Mouse (Mus musculus) intestine, embryonic 14.5 days (tissue): ENCODE results near the gene Rgp1. TPM values are rescaled to one million over a fixed set of nuclear protein-coding genes. Genes with fewer than 3 reads are reported as not detected.
A peak's percentile ranks its signal among the peaks of the same experiment; 100 is the strongest.

ENCODE experiments used
- ATAC-seq: fragments of 200-750 bp; cut with Nextera tagmentation; replicated peaks from 2 replicates; pipeline ENCODE4 v1.8.0; 2017; ENCODE audit warnings: low read depth, moderate number of reproducible peaks, moderate TSS enrichment, moderate library complexity; ENCODE audit not compliant: low FRiP score, low TSS enrichment
- DNase-seq: peaks from one replicate; pipeline ENCODE4 v3.0.0-alpha.2; 2018; ENCODE audit warnings: low spot score
- H3K27ac ChIP-seq: fragments of 300-500 bp; sonication (generic); 2 replicates; pipeline ENCODE4 v1.5.1; 2014; ENCODE audit warnings: low read depth, mild to moderate bottlenecking, control low read depth
- H3K27me3 ChIP-seq: fragments of 300-500 bp; sonication (generic); replicated peaks from 2 replicates; pipeline ENCODE4 v1.6.1; 2014; ENCODE audit warnings: low read length, control low read depth; ENCODE audit not compliant: control insufficient read depth, insufficient read depth
- H3K36me3 ChIP-seq: fragments of 300-500 bp; sonication (generic); 2 replicates; pipeline ENCODE4 v1.6.1; 2014; ENCODE audit warnings: low read length, control low read depth; ENCODE audit not compliant: control insufficient read depth, insufficient read depth
- H3K4me1 ChIP-seq: fragments of 300-500 bp; sonication (generic); replicated peaks from 2 replicates; pipeline ENCODE4 v1.6.1; 2014; ENCODE audit warnings: low read length, control low read depth, mixed read lengths; ENCODE audit not compliant: control insufficient read depth, insufficient read depth
- H3K4me2 ChIP-seq: fragments of 300-500 bp; sonication (generic); 2 replicates; pipeline ENCODE4 v1.6.1; 2014; ENCODE audit warnings: low read length
- H3K4me3 ChIP-seq: fragments of 300-500 bp; sonication (generic); 2 replicates; pipeline ENCODE4 v1.5.1; 2014; ENCODE audit warnings: low read depth, low read length, control low read depth, mixed read lengths
- H3K9ac ChIP-seq: fragments of 300-500 bp; sonication (generic); 2 replicates; pipeline ENCODE4 v1.6.1; 2014; ENCODE audit warnings: mild to moderate bottlenecking, low read length
- H3K9me3 ChIP-seq: fragments of 300-500 bp; sonication (generic); 2 replicates; pipeline ENCODE4 v1.6.1; 2016; ENCODE audit warnings: low read length, control low read depth; ENCODE audit not compliant: control insufficient read depth
- WGBS: fragments of 180-500 bp; shearing (Covaris S2); extraction: QIAGEN DNeasy Blood & Tissue Kit; methylation state at CpG from one replicate; pipeline ENCODE4 v1.1.7; 2014; 5-methylcytosine and 5-hydroxymethylcytosine counted together
- polyA plus RNA-seq: library from polyadenylated mRNA; unstranded; fragments of >200 nt; fragmentation: Nextera tagmentation; extraction: Ambion mirVana; gene quantifications from 2 replicates; pipeline ENCODE4 v1.2.1, GENCODE M21; 2014

Gene Rgp1
- polyA plus RNA-seq, 1 experiment from 2014 or later = 29.7 TPM

DNA sequence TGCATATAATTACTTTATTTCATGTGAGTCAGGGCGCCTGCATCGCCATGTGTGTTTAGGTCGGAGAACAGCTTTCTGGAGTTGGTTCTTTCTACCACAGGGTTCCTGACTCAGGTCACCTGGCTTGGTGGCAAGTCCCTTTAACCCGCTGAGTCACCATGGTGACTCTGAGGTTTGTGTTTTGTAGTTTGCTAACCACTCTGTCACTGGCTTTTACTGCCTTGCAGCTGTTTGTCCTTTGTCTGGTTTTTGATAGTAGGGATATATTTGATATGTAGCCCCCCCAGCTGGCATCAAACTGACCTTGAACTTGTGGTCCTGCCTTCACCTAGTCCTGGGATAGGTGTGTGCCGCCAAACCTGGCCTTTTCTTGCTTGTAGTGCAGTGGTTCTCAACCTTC lies 3.7 kb downstream of the Rgp1 start:
- H3K36me3 ChIP-seq = peaks cover 41% of the 10 kb centered on the region
- H3K4me3 ChIP-seq = no peak overlapping the region
- DNase-seq (peak; percentile 34), ATAC-seq (no peak)
- no peaks in the 10 kb centered on the region for H3K9me3 ChIP-seq
- no peak overlapping the region for H3K9ac ChIP-seq
- no peaks in the 10 kb centered on the region for H3K27me3 ChIP-seq
- peaks cover 15% of the 10 kb centered on the region for H3K4me1 ChIP-seq
- 89% methylated on average over 5 of the region's 5 CpGs for WGBS
- H3K27ac ChIP-seq = no peak overlapping the region
- no peak overlapping the region for H3K4me2 ChIP-seq

DNA sequence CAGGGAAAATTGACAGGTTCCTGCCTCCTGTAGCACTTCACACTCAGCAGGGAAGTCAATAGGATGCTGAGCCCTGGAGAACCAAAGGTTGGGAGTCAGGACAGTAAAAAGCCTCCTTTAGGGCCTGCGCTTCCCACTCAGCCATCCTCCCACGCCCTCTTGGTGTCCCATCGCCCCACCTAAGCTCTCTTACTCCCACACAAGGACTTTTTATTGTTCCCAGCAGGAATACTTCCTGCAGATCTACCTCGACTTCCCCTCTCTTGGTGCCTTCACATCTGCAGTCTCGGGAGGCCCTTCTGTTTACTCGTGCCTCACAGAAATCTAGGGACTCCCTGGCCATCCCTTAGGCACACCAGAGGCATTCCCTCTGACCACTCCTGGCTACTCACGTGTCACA lies 4.9 kb downstream of the Rgp1 start:
- Histone ChIP-seq H3K9ac (no peak overlapping the region), H3K27me3 (no peaks in the 10 kb centered on the region), H3K27ac (no peak overlapping the region), H3K36me3 (peaks cover 41% of the 10 kb centered on the region), H3K9me3 (no peaks in the 10 kb centered on the region), H3K4me2 (no peak overlapping the region), H3K4me1 (peaks cover 8% of the 10 kb centered on the region), H3K4me3 (no peak overlapping the region)
- WGBS = 65% methylated on average over 7 of the region's 7 CpGs
- no peak for ATAC-seq
- DNase-seq = peak; percentile 29

DNA sequence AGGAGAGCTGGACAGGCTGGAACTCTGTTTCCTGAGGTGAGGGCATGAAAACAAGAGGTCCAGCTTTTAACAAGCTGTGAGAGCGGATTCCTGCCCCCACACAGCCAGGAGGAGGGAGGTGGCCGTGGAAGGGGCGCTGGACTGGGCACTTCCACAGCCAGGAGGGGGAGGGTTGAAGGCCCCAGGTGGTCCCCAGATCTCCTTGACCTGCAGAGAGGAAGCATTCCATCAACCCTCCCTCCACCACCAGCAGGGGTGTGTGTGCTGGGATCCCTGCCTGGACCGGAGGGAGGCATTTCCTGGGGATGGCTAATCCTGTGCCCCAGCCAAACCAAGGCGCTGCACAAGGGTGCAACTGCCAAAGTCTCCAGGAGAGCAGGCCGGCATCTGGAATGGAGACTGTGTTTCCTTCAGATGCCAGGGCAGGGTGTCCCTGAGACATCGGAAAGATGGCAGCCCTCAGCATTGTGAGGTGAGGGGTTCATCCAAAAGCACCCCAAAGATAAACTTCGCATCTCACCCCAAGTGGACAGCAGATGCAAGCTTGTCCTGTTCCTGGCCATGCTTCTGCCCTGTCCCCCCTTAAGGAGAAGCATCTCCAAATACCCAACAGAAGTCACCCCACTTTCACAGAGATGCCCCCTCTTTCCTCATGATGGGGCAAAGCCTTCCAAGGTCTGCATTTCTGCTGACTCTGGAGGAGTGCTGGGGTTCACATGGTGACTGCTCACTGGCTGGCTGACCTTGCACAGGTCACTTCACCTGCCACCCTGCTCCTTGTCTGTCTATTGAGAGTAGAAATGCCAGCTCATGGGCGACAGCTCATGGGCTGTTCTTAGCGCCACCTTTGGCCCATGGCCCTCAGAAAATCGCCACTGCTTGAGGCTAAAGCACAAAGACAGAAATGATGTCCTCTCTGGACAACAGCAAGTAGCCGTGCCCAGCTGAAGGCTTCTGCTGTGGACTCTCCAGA lies 6.2 kb downstream of the Rgp1 start, which contains the start of gene Msmp:
Gene Msmp (minus strand): TSS at position 51 of the 973 bp plus-strand sequence.
- H3K4me1 ChIP-seq = peaks cover 2% of the 10 kb centered on the region; the same call in 1 of the 2 replicates
- DNase-seq (peak; percentile 47), ATAC-seq (no peak)
- H3K27me3 ChIP-seq = no peaks in the 10 kb centered on the region
- WGBS = 60% methylated on average over 12 of the region's 12 CpGs
- no peaks in the 10 kb centered on the region for H3K9me3 ChIP-seq
- no peak within 1 kb of the TSS for H3K9ac ChIP-seq
- peaks cover 41% of the 10 kb centered on the region for H3K36me3 ChIP-seq
- H3K4me2 ChIP-seq = no peak within 1 kb of the TSS
- no peak within 1 kb of the TSS for H3K4me3 ChIP-seq
- no peak within 1 kb of the TSS for H3K27ac ChIP-seq

DNA sequence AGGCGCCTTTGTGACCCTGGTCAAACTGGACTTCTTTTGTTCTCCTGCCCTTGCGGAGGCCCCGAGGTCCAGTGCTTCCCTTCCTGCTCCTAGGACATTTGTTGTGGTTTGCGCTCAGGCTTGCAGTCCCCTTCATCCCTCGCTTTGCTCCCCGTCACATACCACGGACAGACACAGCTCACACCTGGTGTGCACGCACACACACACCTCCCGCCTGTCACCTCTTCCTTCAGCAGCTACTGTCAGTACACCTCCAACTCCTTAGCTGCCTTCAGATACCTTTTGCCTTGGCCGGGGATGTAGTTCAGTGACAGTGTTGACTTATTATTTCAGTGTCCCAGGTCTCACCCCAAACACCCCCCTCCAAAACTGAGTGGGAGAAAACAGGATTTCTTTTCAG lies 7.2 kb downstream of the Rgp1 start:
- no peak overlapping the region for H3K4me2 ChIP-seq
- DNase-seq (peak; percentile 47), ATAC-seq (no peak)
- no peaks in the 10 kb centered on the region; the same call in 1 of the 2 replicates for H3K4me1 ChIP-seq
- 68% methylated on average over 10 of the region's 10 CpGs for WGBS
- H3K9ac ChIP-seq = no peak overlapping the region
- no peaks in the 10 kb centered on the region for H3K27me3 ChIP-seq
- peaks cover 35% of the 10 kb centered on the region for H3K36me3 ChIP-seq
- no peak overlapping the region for H3K4me3 ChIP-seq
- no peaks in the 10 kb centered on the region for H3K9me3 ChIP-seq
- no peak overlapping the region for H3K27ac ChIP-seq

DNA sequence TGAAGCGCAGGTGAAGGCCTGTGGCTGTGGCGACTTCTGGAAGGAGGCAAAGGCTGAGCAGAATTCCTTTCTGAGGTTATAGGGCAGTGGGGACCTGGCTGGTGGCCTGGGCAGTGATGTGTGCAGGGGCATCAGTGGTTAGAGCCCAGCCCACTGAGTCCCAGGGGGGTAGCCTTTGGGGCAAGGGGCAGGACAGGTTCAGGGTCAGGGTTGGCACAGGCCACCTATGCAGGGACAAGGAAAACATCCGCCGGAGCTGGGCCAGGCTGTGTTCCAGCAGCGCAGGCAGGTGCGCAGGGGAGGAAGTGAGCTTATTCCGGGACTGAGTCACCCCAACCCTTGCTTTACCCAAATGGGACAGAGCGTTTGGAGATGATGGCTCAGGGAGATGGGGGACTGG lies 7.9 kb downstream of the Rgp1 start:
- DNase-seq = peak; percentile 51
- WGBS = 69% methylated on average over 8 of the region's 8 CpGs
- Histone ChIP-seq H3K4me2 (no peak overlapping the region), H3K4me1 (no peaks in the 10 kb centered on the region; the same call in 1 of the 2 replicates), H3K36me3 (peaks cover 28% of the 10 kb centered on the region), H3K4me3 (no peak overlapping the region), H3K9ac (no peak overlapping the region), H3K27ac (no peak overlapping the region), H3K27me3 (no peaks in the 10 kb centered on the region), H3K9me3 (no peaks in the 10 kb centered on the region)
- no peak for ATAC-seq

DNA sequence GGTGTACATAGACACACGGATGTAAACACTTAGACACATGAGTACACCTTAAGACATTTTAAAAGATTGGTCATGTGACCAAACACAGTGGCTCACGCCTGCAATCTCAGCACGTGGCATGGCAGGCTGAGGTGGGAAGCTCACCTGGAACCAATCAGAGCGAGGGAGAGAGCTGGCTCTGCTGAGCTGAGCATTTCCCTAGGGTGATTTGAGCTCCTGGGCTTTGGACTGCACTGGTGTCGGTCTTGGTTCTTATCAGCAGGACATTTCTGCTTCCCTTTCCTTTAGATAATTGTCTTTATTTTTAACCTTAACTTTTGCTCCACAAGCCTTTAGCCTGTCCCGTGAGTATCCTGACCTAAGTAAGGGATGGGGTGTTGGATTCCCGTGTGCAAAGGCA lies 9.2 kb downstream of the Rgp1 start:
- peaks cover 15% of the 10 kb centered on the region for H3K36me3 ChIP-seq
- no peak overlapping the region for H3K9ac ChIP-seq
- H3K27ac ChIP-seq = no peak overlapping the region
- H3K4me3 ChIP-seq = no peak overlapping the region
- H3K4me2 ChIP-seq = no peak overlapping the region
- no peaks in the 10 kb centered on the region for H3K9me3 ChIP-seq
- no peaks in the 10 kb centered on the region for H3K27me3 ChIP-seq
- no peak for ATAC-seq
- 55% methylated on average over 7 of the region's 7 CpGs for WGBS
- H3K4me1 ChIP-seq = no peaks in the 10 kb centered on the region; the same call in 1 of the 2 replicates
- no peak for DNase-seq

DNA sequence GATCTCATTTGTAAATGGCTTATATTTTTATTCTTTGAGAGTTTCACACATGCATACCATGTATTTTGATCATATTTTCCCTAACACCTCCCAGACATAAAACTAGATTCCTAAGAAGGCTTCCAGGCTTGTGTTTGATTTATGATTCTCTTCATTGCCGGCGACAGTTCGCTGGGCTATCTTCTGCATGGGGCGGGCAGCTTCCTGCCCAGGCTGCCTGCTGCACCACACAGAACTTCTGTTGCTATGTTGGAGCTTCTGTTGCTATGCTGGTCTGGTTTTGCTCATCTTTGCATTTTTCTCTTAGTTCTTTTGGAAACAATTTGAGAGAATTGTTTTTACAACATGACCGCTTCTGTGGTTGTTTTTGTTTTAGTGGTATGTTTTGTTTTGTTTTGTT lies 13.0 kb downstream of the Rgp1 start:
- no peak overlapping the region for H3K4me3 ChIP-seq
- 38% methylated on average over 5 of the region's 5 CpGs for whole genome bisulfite sequencing
- ATAC-seq (no peak), DNase-seq (peak; percentile 29)
- H3K4me2 ChIP-seq = no peak overlapping the region
- no peak overlapping the region for H3K27ac ChIP-seq
- H3K9me3 ChIP-seq = no peaks in the 10 kb centered on the region
- H3K27me3 ChIP-seq = no peaks in the 10 kb centered on the region
- H3K36me3 ChIP-seq = no peaks in the 10 kb centered on the region
- no peak overlapping the region for H3K9ac ChIP-seq
- peaks cover 4% of the 10 kb centered on the region; the same call in 1 of the 2 replicates for H3K4me1 ChIP-seq

DNA sequence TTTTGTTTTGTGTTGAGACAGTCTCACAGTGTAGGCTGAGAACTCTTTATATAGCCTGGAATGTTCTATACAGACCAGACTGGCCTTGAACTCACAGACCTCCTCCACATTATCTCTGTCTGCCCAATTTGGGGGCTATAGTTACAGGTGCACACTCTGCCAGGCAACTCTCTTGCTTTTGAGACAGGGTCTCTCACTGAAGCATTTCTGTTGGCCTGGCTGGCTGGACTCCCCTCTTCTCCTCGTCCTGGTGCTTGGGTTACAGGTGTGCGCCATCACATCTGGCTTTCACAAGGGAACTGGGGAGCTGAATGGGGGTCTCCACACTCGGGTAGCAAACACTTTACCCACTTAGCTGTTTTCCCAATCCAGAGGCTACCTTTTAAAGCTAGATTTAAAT lies 13.4 kb downstream of the Rgp1 start:
- Histone ChIP-seq H3K9ac (no peak overlapping the region), H3K36me3 (no peaks in the 10 kb centered on the region), H3K4me2 (no peak overlapping the region), H3K9me3 (no peaks in the 10 kb centered on the region), H3K27ac (no peak overlapping the region), H3K27me3 (no peaks in the 10 kb centered on the region), H3K4me1 (peaks cover 4% of the 10 kb centered on the region; the same call in 1 of the 2 replicates), H3K4me3 (no peak overlapping the region)
- 76% methylated on average over 3 of the region's 3 CpGs for WGBS
- peak; percentile 35 for DNase-seq
- no peak for ATAC-seq
